ENCODE assay signal across 11 mouse cellular contexts in genomic region chr2:70538283-70538682, GRCm38 (mm10). TPM values are rescaled to one million over a fixed set of nuclear protein-coding genes. Genes with fewer than 3 reads are reported as not detected.
DNase-seq lines count a peak whose midpoint lies in the region; ATAC-seq and TF ChIP-seq lines count a peak whose summit lies in the region.
"Not testable (repeated sequence)": the region's sequence is repeated elsewhere in the genome, so short reads cannot be mapped to it uniquely, and the experiment has no call there.
"Had no signal": no experiment of that assay in that cellular context is flagged by ENCODE, and none has a peak within 500 bp of the region (broad histone marks: within the 10 kb centered on the region; RNA-seq: fewer than 3 reads in every experiment).

No protein-coding gene starts in this region.

- TF ChIP-seq CTCF in ES-Bruce4 (IDR thresholded peaks at IDR 0.05; ENCODE audit: low read depth, low read length) = peak; percentile 59
- peak; percentile 83 for TF ChIP-seq CTCF in lung, embryonic 14.5 days (IDR thresholded peaks at IDR 0.05; ENCODE audit: low read depth)

- not testable (repeated sequence) for TF ChIP-seq POLR2A in ES-Bruce4 (IDR thresholded peaks at IDR 0.05; ENCODE audit: insufficient read depth, low read length)

- H3K27me3 ChIP-seq in ES-Bruce4 (ENCODE audit: control insufficient read depth, insufficient read depth, low read length, poor library complexity, severe bottlenecking); embryonic facial prominence, embryonic 11.5 days (ENCODE audit: control insufficient read depth, insufficient read depth, low read length); hindbrain, embryonic 10.5 days (ENCODE audit: insufficient read depth, poor library complexity, severe bottlenecking); lung, embryonic 14.5 days (ENCODE audit: insufficient read depth, low read length): not testable (repeated sequence)

- DNase-seq in adrenal gland, postnatal 25 days = peak; percentile 68
- DNase-seq in embryonic facial prominence, embryonic 11.5 days (ENCODE audit: low spot score) = peak; percentile 54
- DNase-seq in hindbrain, embryonic 10.5 days (ENCODE audit: low spot score) = peak; percentile 41
- peak; percentile 41 for DNase-seq in layer of hippocampus, adult 11-12 months (ENCODE audit: low spot score)
- DNase-seq in lung, embryonic 14.5 days = peak; percentile 67
- peak; percentile 28 for DNase-seq in ovary, postnatal 14 days (ENCODE audit: low spot score)
- peak; percentile 40 for DNase-seq in thymus, postnatal 25 days

- H3K4me1 ChIP-seq in ES-Bruce4 (ENCODE audit: control insufficient read depth, insufficient read depth, low read length); embryonic facial prominence, embryonic 11.5 days (ENCODE audit: control insufficient read depth, insufficient read depth, low read length); hindbrain, embryonic 10.5 days (replicated peaks); lung, embryonic 14.5 days (ENCODE audit: insufficient read depth): not testable (repeated sequence)

- not testable (repeated sequence) for ATAC-seq in embryonic facial prominence, embryonic 11.5 days (replicated peaks; ENCODE audit: insufficient number of reproducible peaks, low FRiP score, low TSS enrichment, low read depth); lung, embryonic 14.5 days (ENCODE audit: insufficient read depth)

- H3K36me3 ChIP-seq in ES-Bruce4 (ENCODE audit: control insufficient read depth, insufficient read depth, low read length, poor library complexity, severe bottlenecking); embryonic facial prominence, embryonic 11.5 days (replicated peaks; ENCODE audit: control insufficient read depth, insufficient read depth, low read depth, low read length); hindbrain, embryonic 10.5 days; lung, embryonic 14.5 days (ENCODE audit: insufficient read depth): not testable (repeated sequence)

- not testable (repeated sequence) for TF ChIP-seq EP300 in ES-Bruce4 (IDR thresholded peaks at IDR 0.05; ENCODE audit: insufficient read depth, low read depth, low read length)

- H3K27ac ChIP-seq in ES-Bruce4 (ENCODE audit: insufficient read depth, low read length); embryonic facial prominence, embryonic 11.5 days (replicated peaks; ENCODE audit: low read depth, low read length); hindbrain, embryonic 10.5 days; lung, embryonic 14.5 days (ENCODE audit: low read depth): not testable (repeated sequence)

- H3K9me3 ChIP-seq in ES-Bruce4 (replicated peaks; ENCODE audit: control insufficient read depth, insufficient read depth, low read length, poor library complexity, severe bottlenecking); embryonic facial prominence, embryonic 11.5 days (replicated peaks; ENCODE audit: control insufficient read depth, low read length); hindbrain, embryonic 10.5 days; lung, embryonic 14.5 days (ENCODE audit: low read depth, low read length): not testable (repeated sequence)

- not testable (repeated sequence) for H3K9ac ChIP-seq in ES-Bruce4 (ENCODE audit: low read depth, poor library complexity, severe bottlenecking); embryonic facial prominence, embryonic 11.5 days (replicated peaks; ENCODE audit: low read length); lung, embryonic 14.5 days

- H3K4me2 ChIP-seq in embryonic facial prominence, embryonic 11.5 days (ENCODE audit: low read depth, low read length); lung, embryonic 14.5 days: not testable (repeated sequence)

- 47% methylated on average over 7 of the region's 7 CpGs for WGBS in embryonic facial prominence, embryonic 11.5 days
- 42% methylated on average over 7 of the region's 7 CpGs for WGBS in hindbrain, embryonic 10.5 days
- WGBS in lung, embryonic 14.5 days = 42% methylated on average over 7 of the region's 7 CpGs

- not testable (repeated sequence) for H3K4me3 ChIP-seq in ES-Bruce4 (ENCODE audit: low read depth, low read length); embryonic facial prominence, embryonic 11.5 days (ENCODE audit: low read depth, low read length); hindbrain, embryonic 10.5 days; lung, embryonic 14.5 days (ENCODE audit: low read depth, low read length)

RNA-seq across cellular contexts. Expression of gene Gad1, which starts 14.6 kb away (rescaled TPM):
- 4.5 and 7.2 TPM in 2 replicates for polyA plus RNA-seq in ES-Bruce4 (2011; ENCODE audit: insufficient read depth, insufficient read length, low read depth, missing spikeins)
- 0.94 and 1.5 TPM in 2 replicates for total RNA-seq in adrenal gland, postnatal 25 days (2021)
- 2.0 and 2.1 TPM in 2 replicates for polyA plus RNA-seq in embryonic facial prominence, embryonic 11.5 days (2014; fragmentation: Nextera tagmentation; extraction: Ambion mirVana)
- 1.8 and 8.5 TPM in 2 replicates for polyA plus RNA-seq in hindbrain, embryonic 10.5 days (2016; fragmentation: Nextera tagmentation; extraction: Ambion mirVana)
- polyA plus RNA-seq in lung, embryonic 14.5 days (2014; fragmentation: Nextera tagmentation; extraction: Ambion mirVana) = 0.11 and 0.28 TPM in 2 replicates
- total RNA-seq: hematopoietic stem cell, adult 5-6 weeks had no signal

RNA-seq across cellular contexts. Expression of gene Erich2, which starts 29.7 kb away (rescaled TPM):
- 0.79 and 2.6 TPM in 2 replicates for polyA plus RNA-seq in ES-Bruce4 (2011; ENCODE audit: insufficient read depth, insufficient read length, low read depth, missing spikeins)
- total RNA-seq in adrenal gland, postnatal 25 days (2021) = 1.6 TPM in 1 of 2 replicates, not detected in the other
- polyA plus RNA-seq in embryonic facial prominence, embryonic 11.5 days (2014; fragmentation: Nextera tagmentation; extraction: Ambion mirVana) = 0.67 and 1.4 TPM in 2 replicates
- 1.6 and 1.9 TPM in 2 replicates for polyA plus RNA-seq in hindbrain, embryonic 10.5 days (2016; fragmentation: Nextera tagmentation; extraction: Ambion mirVana)
- polyA plus RNA-seq in lung, embryonic 14.5 days (2014; fragmentation: Nextera tagmentation; extraction: Ambion mirVana) = 6.1 and 6.2 TPM in 2 replicates
- total RNA-seq: gastrocnemius, postnatal 25 days; monocyte, adult 5-6 weeks had no signal
